Mouse (Mus musculus): Measurements from ENCODE around the gene F2rl1. TPM values are rescaled to one million over a fixed set of nuclear protein-coding genes. Genes with fewer than 3 reads are reported as not detected.

Gene F2rl1
- polyA plus RNA-seq, 1 experiment from 2014 or later = 0.09 TPM

Other genes starting within 250 kb of the F2rl1 start
- 30.2 and 35.5 TPM in 2 replicates for gene Zbed3, start 201.6 kb downstream of the F2rl1 start, polyA plus RNA-seq (2015; fragmentation: Nextera tagmentation; extraction: Ambion mirVana)
- gene Aggf1, start 149.9 kb downstream of the F2rl1 start, polyA plus RNA-seq (2015; fragmentation: Nextera tagmentation; extraction: Ambion mirVana) = 35.0 and 37.7 TPM in 2 replicates
- gene Crhbp, start 80.3 kb downstream of the F2rl1 start, polyA plus RNA-seq (2015; fragmentation: Nextera tagmentation; extraction: Ambion mirVana) = 2.9 and 3.7 TPM in 2 replicates
- gene S100z, start 46.5 kb downstream of the F2rl1 start, polyA plus RNA-seq (2015; fragmentation: Nextera tagmentation; extraction: Ambion mirVana) = not detected in 2 replicates
- 54.4 and 63.7 TPM in 2 replicates for gene F2r, start 93.3 kb upstream of the F2rl1 start, polyA plus RNA-seq (2015; fragmentation: Nextera tagmentation; extraction: Ambion mirVana)
- 0.30 and 0.40 TPM in 2 replicates for gene F2rl2, start 171.6 kb upstream of the F2rl1 start, polyA plus RNA-seq (2015; fragmentation: Nextera tagmentation; extraction: Ambion mirVana)